Mouse (Mus musculus): ENCODE data around the gene Chd3.
"Not testable (repeated sequence)": the region's sequence is repeated elsewhere in the genome, so short reads cannot be mapped to it uniquely, and the experiment has no call there.

Gene Chd3

GRCm38 (mm10) chr11:69406867-69407723 is 37.9 kb upstream of the Chd3 start:
- no peak for DNase-seq (ENCODE audit: low spot score in 2 of 2)

GRCm38 (mm10) chr11:69406282-69406681 is 37.1 kb upstream of the Chd3 start:
- no peak for DNase-seq (ENCODE audit: low spot score in 2 of 2)

- DNase-seq (ENCODE audit: low spot score in 2 of 2): no peak
Measured at GRCm38 (mm10) chr11:69405397-69406200, 36.4 kb upstream of the Chd3 start.

- DNase-seq (ENCODE audit: low spot score in 2 of 2): no peak
Measured at GRCm38 (mm10) chr11:69404595-69405396, 35.6 kb upstream of the Chd3 start.

GRCm38 (mm10) chr11:69403691-69404594 is 34.7 kb upstream of the Chd3 start:
- no peak for DNase-seq (ENCODE audit: low spot score in 2 of 2)

- DNase-seq (ENCODE audit: low spot score in 2 of 2): no peak
Measured at GRCm38 (mm10) chr11:69401987-69402386, 32.8 kb upstream of the Chd3 start.

- DNase-seq (ENCODE audit: low spot score in 2 of 2): peak; percentile 87 to 89
Measured at GRCm38 (mm10) chr11:69401210-69401637, 32.0 kb upstream of the Chd3 start.

- DNase-seq (ENCODE audit: low spot score in 2 of 2): no peak
Measured at GRCm38 (mm10) chr11:69400083-69400850, 31.1 kb upstream of the Chd3 start.

GRCm38 (mm10) chr11:69399201-69400082 is 30.2 kb upstream of the Chd3 start:
- no peak for DNase-seq (ENCODE audit: low spot score in 2 of 2)

- no peak for DNase-seq (ENCODE audit: low spot score in 2 of 2)
Measured at GRCm38 (mm10) chr11:69398486-69399200, 29.4 kb upstream of the Chd3 start.

- DNase-seq (ENCODE audit: low spot score in 2 of 2): no peak
Measured at GRCm38 (mm10) chr11:69398059-69398458, 28.9 kb upstream of the Chd3 start, which contains the start of gene Tmem88. Gene Tmem88, minus strand, starts transcription at chr11:69398234.

GRCm38 (mm10) chr11:69397581-69398057 is 28.4 kb upstream of the Chd3 start:
- DNase-seq (ENCODE audit: low spot score in 2 of 2): no peak

- DNase-seq (ENCODE audit: low spot score in 2 of 2): peak in 1 of 2 experiments; percentile 12
Measured at GRCm38 (mm10) chr11:69396772-69397171, 27.6 kb upstream of the Chd3 start.

- peak; percentile 97 to 98 for DNase-seq (ENCODE audit: low spot score in 2 of 2)
Measured at GRCm38 (mm10) chr11:69395634-69396373, 26.6 kb upstream of the Chd3 start.

GRCm38 (mm10) chr11:69395235-69395633 is 26.0 kb upstream of the Chd3 start, which contains the start of the genes Naa38 and Cyb5d1:
Gene Naa38, plus strand, starts transcription at chr11:69395487.
Gene Cyb5d1, minus strand, starts transcription at chr11:69395631.
- DNase-seq (ENCODE audit: low spot score in 2 of 2): peak; percentile 87 to 92

- DNase-seq (ENCODE audit: low spot score in 2 of 2): not testable (repeated sequence)
Measured at GRCm38 (mm10) chr11:69394591-69395167, 25.5 kb upstream of the Chd3 start.
